Mouse (Mus musculus) right cerebral cortex, postnatal 36 days (tissue): ENCODE results near the gene Ubc.
A peak's percentile ranks its signal among the peaks of the same experiment; 100 is the strongest.
"Not testable (repeated sequence)": the region's sequence is repeated elsewhere in the genome, so short reads cannot be mapped to it uniquely, and the experiment has no call there.

Experiments used
- DNase-seq, 2 experiments: peaks; one replicate each; pipeline ENCODE4 v3.0.0; 2022; ENCODE audit warnings: low spot score in 2 of 2, mixed read lengths in 1 of 2

The Ubc gene

DNA sequence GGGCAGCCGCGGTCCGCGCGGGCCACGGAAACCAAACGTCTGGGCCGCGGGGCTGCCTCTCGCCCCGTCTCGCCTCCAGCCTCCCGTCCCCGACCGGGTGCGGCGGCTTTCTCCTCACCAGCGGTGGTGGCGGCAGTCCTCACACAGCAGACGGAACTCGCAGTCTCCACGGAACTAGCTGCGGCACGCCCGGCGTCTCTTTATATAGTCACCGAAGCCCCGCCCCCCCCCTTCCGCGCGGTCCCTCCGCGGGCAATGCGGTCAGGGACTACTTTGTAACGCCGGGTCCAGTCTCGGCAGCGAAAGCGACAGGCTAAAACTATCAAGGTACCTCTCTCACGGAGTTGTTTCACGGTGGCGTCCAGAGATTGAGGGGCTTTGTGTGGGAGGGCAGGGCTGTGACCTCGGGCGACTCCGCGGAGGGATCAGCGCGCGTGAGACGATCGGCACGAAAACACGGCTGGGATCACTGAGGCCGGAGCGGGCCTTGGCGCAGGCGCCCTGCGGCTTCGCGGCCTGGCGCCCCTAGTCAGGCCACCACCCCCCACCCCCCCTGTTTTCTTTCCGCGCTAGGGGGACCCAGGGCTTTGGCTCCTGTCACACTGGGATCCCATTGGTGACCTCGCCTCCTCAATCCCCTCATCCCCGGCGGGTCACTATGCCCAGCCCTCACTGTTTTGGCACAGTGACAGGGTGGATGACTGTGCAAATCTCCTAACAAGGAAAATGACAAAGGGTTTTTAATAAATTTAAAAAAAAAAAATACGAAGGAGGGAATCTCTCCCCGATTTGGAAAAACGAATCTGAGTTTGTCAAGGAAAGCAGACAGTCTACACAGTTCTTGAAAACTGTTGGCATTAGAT is at the start of gene Ubc:
TSS of gene Ubc (minus strand) at position 624 of the 863 bp plus-strand sequence.
- peak; percentile 66 to 70 for DNase-seq

DNA sequence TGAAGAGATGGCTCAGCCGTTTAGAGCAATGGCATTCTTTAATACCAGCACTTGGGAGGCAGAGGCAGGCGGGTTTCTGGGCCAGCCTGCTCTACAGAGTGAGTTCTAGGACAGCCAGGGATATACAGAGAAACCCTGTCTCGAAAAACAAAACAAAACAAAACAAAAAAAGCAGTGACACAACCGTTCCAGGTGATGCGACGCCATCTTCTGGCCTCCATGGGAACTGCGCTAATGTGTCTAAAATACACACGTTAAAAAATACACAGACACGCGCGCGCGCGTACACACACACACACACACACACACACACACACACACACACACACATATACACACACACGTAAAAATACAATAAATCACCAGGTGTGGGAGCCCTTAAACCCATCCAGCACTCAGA is 44.3 kb upstream of the Ubc start:
- DNase-seq, result not testable (repeated sequence)

- DNase-seq, result peak; percentile 89
Measured at GRCm38 (mm10) chr5:125433793-125434337, 43.9 kb upstream of the Ubc start, which contains the start of gene Dhx37. TSS of gene Dhx37 (minus strand) at chr5:125434121.

- DNase-seq, result not testable (repeated sequence)
Measured at GRCm38 (mm10) chr5:125432324-125432723, 42.3 kb upstream of the Ubc start.

DNA sequence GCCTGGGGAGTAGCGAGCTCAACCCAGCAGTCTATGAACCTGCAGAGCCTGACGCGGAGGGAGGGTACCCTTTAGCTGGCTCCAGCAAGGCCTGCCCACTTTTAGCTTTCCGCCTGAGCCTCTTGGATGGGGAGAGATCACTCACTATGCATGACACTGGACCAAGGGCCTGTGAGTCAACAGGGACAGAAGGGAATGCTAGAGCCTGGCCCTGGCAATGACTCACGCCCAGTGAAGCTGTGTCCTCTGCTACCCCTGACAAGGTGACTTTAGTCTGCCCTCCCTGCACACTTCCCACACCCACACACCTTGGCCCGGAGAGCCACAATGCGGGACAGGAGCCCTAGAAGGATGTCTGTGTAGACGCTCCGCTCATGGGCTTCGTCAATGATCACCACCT is 36.3 kb upstream of the Ubc start:
- DNase-seq, result no peak

DNA sequence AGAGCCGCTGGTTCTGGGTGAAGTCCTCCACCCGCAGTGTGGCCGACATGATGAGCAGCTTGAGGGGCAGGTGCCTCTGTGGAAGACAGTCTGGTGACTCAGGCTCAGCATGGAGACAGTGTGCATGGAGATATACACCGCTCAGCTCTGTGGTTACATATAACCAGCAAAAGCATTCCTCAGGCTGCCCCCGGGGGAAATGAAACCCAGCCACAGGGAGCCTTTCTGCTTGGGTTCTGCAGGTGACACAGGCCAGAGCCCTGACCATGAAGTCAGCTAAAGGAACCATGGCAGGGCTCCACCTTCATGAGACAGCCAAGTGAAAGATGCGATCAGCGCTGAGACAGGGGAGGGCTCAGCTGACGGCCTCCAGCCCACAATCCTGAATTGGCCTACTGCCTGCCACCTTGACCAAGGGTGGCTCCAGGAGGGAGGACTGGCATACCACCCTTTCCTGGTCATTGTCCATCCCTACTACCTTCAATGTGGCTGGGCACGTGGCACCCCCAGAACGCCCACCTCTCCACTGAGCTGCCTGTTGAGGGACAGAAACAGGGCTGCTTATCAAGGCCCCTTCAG is 35.8 kb upstream of the Ubc start:
- no peak for DNase-seq

- no peak for DNase-seq
Measured at GRCm38 (mm10) chr5:125419124-125419523, 29.1 kb upstream of the Ubc start.

- DNase-seq, result no peak
Measured at GRCm38 (mm10) chr5:125418636-125419035, 28.6 kb upstream of the Ubc start.

DNA sequence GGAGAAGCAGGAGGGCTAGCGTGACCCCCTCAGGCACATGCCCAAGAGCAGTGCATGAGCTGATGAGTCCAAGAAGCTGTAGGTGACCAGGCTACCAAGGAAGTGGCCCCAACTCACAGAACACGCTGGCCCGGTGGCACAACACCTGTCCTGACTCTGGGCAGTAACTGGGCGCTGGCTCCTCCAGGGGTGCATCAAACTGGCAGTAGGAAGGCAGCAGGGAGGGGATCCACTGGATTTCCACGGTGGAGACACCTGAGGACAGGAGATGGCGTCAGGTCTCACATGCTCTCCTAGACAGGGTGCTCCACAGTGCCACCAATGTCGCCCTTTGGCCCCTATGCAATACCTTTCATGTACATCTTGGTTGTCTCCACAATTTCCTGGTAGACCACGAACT is 26.2 kb upstream of the Ubc start:
- DNase-seq, result no peak

GRCm38 (mm10) chr5:125413763-125414162 is 23.8 kb upstream of the Ubc start:
- no peak for DNase-seq

- not testable (repeated sequence) for DNase-seq
Measured at GRCm38 (mm10) chr5:125412536-125412935, 22.5 kb upstream of the Ubc start.

DNA sequence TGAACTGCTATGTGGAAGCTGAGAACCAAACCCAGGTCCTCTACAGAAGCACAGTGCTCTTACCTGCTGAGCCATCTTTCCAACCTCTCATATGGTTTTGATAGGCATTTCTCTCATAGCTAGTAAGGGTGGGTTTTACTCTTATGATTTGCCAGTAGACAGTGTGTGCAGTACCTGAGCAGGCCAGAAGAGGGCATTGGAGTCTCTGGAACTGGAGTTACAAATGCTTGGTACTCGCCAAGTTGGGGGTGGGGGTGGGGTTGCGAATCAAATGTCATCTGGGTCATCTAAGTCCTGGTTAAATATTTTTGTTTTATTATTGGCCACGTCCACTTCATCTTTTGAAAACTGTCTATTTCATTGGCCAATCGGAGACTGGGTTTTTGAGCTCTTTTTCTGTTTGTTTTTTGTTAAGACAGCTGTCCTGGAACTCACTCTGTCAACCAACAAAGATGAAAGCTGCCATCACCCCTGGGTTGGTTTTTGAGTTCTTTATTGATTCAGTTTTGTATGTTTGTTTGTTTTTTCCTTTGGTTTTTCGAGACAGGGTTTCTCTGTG is 22.0 kb upstream of the Ubc start:
- peak; percentile 52 to 54 for DNase-seq

- DNase-seq, result no peak
Measured at GRCm38 (mm10) chr5:125409348-125410090, 19.5 kb upstream of the Ubc start.

GRCm38 (mm10) chr5:125408842-125409241 is 18.8 kb upstream of the Ubc start:
- peak; percentile 81 to 83 for DNase-seq

DNA sequence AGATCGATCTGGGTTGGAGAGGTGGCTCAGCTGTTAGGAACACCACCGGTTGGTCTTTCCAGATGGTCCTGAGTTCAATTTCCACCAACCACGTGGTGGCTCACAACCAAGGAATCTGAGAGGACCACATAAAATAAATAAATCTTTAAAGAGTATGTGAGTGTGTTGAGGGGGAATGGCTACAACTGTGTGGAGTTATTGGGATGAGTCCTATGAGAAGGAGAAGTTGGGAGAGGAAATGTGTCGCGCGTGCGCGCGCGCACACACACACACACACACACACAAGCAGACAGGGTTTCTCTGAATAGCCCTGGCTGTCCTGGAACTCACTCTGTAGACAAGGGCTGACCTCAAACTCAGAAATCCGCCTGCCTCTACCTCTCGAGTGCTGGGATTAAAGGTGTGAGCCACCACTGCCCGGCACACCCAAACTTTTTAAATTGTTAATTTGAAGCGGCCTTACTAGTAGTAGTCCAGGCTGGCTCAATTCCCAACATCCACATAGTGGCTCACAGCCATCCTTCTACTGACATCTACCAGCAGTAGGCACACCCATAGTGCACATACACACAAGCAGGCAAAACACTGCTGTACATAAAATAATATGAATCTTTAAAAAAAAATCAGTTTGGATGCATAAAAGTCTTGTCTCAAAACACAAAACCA is 18.0 kb upstream of the Ubc start:
- DNase-seq, result no peak

DNA sequence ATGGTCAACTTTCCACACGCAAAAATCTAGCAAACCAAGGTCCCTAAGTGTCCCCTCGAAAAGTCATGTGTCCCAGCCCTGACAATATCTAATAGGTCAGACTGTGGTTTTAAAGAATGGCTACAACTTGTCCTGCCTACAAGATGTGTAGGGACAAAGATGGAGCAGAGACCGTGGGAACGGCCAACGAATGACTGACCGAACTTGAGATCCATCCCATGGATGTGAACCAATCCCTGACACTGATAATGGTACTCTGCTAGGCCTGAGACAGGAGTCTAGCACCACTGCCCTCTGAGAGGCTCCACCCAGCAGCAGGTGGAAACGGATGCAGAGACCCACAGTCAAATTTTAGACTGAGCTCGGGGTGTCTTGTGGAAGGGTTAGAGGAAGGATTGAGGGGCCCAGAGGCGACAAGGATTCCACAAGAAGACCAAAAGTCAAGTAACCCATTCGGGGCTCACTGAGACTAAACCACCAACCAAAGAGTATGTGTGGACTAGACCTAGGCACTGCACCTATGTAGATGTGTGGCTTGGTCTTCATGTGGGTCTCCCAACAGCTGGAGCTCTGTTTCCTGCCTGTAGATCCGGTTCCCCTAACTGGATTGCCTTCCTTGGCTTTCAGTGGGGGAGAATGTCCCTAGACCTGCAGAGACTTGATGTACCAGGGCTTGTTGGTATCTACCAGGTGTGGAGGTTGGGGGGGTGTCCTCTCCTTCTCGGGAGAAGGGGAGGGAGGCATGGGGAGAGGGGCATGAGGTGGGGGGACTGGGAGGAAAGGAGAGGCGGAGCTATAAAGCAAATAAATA is 17.2 kb upstream of the Ubc start:
- DNase-seq, result no peak

DNA sequence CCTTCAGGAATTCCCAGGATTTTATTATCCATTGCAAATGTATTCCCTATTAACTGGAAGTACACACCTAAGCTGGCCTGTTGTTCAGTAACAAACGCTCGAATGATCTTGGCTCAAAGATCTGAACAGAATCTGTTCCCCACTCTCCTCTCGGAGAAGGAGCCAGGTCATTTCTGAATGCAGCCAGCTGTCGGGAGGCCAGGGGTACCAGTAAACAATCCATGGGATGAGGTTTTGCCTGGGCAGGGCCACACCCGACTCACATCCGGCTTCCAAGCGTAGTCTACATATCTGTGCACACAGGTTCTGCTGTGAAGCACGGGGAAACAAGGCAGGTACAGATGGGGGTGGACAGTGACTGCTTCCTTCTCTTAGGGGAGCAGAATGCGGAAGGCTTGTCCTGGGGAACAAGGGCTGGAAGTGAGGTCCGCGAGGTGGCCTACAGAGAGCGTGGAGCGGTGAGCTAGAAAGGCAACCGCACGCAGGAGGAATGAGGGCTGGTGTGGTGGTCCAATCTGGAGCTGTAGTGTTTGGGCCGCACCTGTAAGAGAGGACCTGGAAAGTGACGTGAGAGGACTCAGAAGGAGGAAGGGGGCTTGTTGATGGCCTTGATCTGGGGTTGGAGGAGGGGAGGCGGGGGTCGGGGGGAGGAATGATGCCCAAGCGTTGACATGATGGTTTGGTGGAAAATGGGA is 16.5 kb upstream of the Ubc start:
- peak in 1 of 2 experiments; percentile 51 for DNase-seq

- DNase-seq, result peak; percentile 73 to 76
Measured at GRCm38 (mm10) chr5:125405546-125406248, 15.7 kb upstream of the Ubc start.

DNA sequence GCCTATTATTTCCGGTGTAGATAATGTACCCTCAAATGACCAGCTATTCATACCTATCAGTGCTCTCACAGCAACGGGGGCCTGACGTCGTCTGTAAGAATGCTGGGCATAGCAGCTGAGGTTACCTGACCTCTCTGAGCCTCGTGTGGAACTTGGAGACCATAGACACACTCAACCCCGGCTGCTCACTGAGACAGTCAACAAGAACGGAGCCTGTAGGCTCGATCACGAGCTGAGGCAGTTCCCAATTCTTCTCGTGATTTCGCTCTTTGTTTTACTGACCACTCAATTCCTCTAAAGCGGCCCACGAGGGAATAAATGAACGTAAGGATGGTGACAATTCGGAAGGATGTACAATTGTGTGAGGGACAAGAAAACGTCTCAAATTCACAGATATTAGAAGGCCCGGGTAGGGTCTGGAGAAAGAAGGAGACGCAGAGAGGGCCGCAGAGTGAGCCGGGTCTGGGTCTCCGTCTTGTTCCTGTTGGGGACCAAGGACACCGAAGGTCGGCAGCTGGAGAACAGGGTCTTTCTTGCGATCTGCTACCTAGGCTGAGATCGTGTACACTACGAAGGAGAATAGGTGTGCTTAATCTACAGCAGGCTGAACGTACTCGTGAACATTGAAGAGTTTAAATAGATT is 15.0 kb upstream of the Ubc start:
- DNase-seq, result peak; percentile 46 to 59
